Mouse (Mus musculus): ENCODE results near the gene Gm15013. TPM values are rescaled to one million over a fixed set of nuclear protein-coding genes. Genes with fewer than 3 reads are reported as not detected.
"Not testable (repeated sequence)": the region's sequence is repeated elsewhere in the genome, so short reads cannot be mapped to it uniquely, and the experiment has no call there.

The Gm15013 gene
- total RNA-seq (2017), result 1.3 TPM in 1 of 2 replicates, not detected in the other

- ATAC-seq (replicated peaks in 1 of 2; ENCODE audit: insufficient read depth in 1 of 2, low FRiP score in 2 of 2, low TSS enrichment in 1 of 2, low read depth in 1 of 2, poor library complexity in 2 of 2, severe bottlenecking in 2 of 2), result no peak
Measured at GRCm38 (mm10) chrX:139714381-139714780, at the start of gene Gm15013. TSS of gene Gm15013 (minus strand) at chrX:139714481.

GRCm38 (mm10) chrX:139762546-139762945 is 48.3 kb upstream of the Gm15013 start:
- ATAC-seq (replicated peaks in 1 of 2; ENCODE audit: insufficient read depth in 1 of 2, low FRiP score in 2 of 2, low TSS enrichment in 1 of 2, low read depth in 1 of 2, poor library complexity in 2 of 2, severe bottlenecking in 2 of 2), result no peak; a peak in 1 of 4 replicates

- ATAC-seq (replicated peaks in 1 of 2; ENCODE audit: insufficient read depth in 1 of 2, low FRiP score in 2 of 2, low TSS enrichment in 1 of 2, low read depth in 1 of 2, poor library complexity in 2 of 2, severe bottlenecking in 2 of 2), result not testable (repeated sequence)
Measured at GRCm38 (mm10) chrX:139758634-139759033, 44.4 kb upstream of the Gm15013 start.

GRCm38 (mm10) chrX:139751855-139752254 is 37.6 kb upstream of the Gm15013 start:
- ATAC-seq (replicated peaks in 1 of 2; ENCODE audit: insufficient read depth in 1 of 2, low FRiP score in 2 of 2, low TSS enrichment in 1 of 2, low read depth in 1 of 2, poor library complexity in 2 of 2, severe bottlenecking in 2 of 2), result no peak

- ATAC-seq (replicated peaks in 1 of 2; ENCODE audit: insufficient read depth in 1 of 2, low FRiP score in 2 of 2, low TSS enrichment in 1 of 2, low read depth in 1 of 2, poor library complexity in 2 of 2, severe bottlenecking in 2 of 2), result no peak
Measured at GRCm38 (mm10) chrX:139737066-139737465, 22.8 kb upstream of the Gm15013 start.

- no peak for ATAC-seq (replicated peaks in 1 of 2; ENCODE audit: insufficient read depth in 1 of 2, low FRiP score in 2 of 2, low TSS enrichment in 1 of 2, low read depth in 1 of 2, poor library complexity in 2 of 2, severe bottlenecking in 2 of 2)
Measured at GRCm38 (mm10) chrX:139730541-139730940, 16.3 kb upstream of the Gm15013 start.

- no peak for ATAC-seq (replicated peaks in 1 of 2; ENCODE audit: insufficient read depth in 1 of 2, low FRiP score in 2 of 2, low TSS enrichment in 1 of 2, low read depth in 1 of 2, poor library complexity in 2 of 2, severe bottlenecking in 2 of 2)
Measured at GRCm38 (mm10) chrX:139722350-139722749, 8.1 kb upstream of the Gm15013 start.

- peak; percentile 98 to 99 for ATAC-seq (replicated peaks in 1 of 2; ENCODE audit: insufficient read depth in 1 of 2, low FRiP score in 2 of 2, low TSS enrichment in 1 of 2, low read depth in 1 of 2, poor library complexity in 2 of 2, severe bottlenecking in 2 of 2)
Measured at GRCm38 (mm10) chrX:139684775-139685695, 29.2 kb downstream of the Gm15013 start, which contains the start of gene Tbc1d8b. TSS of gene Tbc1d8b (plus strand) at chrX:139684996.

- peak; percentile 19 to 34; a peak in 3 of 4 replicates for ATAC-seq (replicated peaks in 1 of 2; ENCODE audit: insufficient read depth in 1 of 2, low FRiP score in 2 of 2, low TSS enrichment in 1 of 2, low read depth in 1 of 2, poor library complexity in 2 of 2, severe bottlenecking in 2 of 2)
Measured at GRCm38 (mm10) chrX:139684410-139684774, 29.9 kb downstream of the Gm15013 start.

- no peak for ATAC-seq (replicated peaks in 1 of 2; ENCODE audit: insufficient read depth in 1 of 2, low FRiP score in 2 of 2, low TSS enrichment in 1 of 2, low read depth in 1 of 2, poor library complexity in 2 of 2, severe bottlenecking in 2 of 2)
Measured at GRCm38 (mm10) chrX:139665829-139666228, 48.5 kb downstream of the Gm15013 start.

Other genes with a start within 250 kb of the Gm15013 start
- 1.3 and 2.2 TPM in 2 replicates for gene D330045A20Rik, start 234.1 kb downstream of the Gm15013 start, total RNA-seq (2017)
- 0.45 and 0.81 TPM in 2 replicates for gene Rnf128, start 151.2 kb downstream of the Gm15013 start, total RNA-seq (2017)
- gene Tbc1d8b, start 29.5 kb downstream of the Gm15013 start, total RNA-seq (2017), result 11.2 and 12.9 TPM in 2 replicates
- not detected in 2 replicates for gene Ripply1, start 67.9 kb upstream of the Gm15013 start, total RNA-seq (2017)
- gene Cldn2, start 86.3 kb upstream of the Gm15013 start, total RNA-seq (2017), result not detected in 2 replicates
- gene Morc4, start 157.2 kb upstream of the Gm15013 start, total RNA-seq (2017), result 3.6 and 6.9 TPM in 2 replicates